Mouse (Mus musculus): Measurements from ENCODE around the gene Msh4.
A peak's percentile ranks its signal among the peaks of the same experiment; 100 is the strongest.

DNA sequence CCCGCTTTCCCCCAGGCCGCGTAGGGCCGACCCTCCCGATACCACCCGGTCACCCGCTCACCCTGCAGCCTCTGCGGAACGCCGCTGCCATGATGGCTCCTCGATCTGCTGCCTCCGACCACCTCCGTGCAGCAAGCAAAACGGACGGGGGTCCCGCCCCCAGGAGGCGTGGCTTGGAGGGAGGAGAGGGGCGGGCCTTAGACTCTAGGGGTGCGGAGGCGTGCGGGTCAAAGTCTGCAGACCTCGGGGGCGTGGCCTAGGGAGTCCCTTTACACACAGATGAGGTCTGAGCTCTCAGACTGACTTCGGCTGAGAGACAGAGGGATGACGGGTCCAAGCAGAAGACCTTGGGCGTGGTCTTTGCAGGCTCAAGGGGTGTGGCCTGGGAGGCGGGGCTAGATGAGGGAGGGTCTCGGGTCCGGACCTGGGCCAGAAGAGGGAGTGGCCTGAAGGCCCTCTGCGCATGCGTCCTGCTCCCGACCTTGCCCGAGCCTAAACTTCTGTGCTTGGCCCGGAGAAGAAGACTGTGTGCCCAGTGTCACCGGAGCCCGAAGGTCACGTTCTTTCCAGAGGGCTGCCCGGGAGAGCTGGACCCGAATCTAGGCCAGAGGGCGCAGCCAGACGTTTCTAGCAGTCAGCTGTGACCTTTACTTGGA lies 38.5 kb upstream of the Msh4 start, which contains the start of gene Acadm:
- TF ChIP-seq CTCF (IDR thresholded peaks at IDR 0.05; ENCODE audit: low read depth) (peak; percentile 1; the same call in 1 of the 2 replicates), EP300 (optimal IDR thresholded peaks at IDR 0.05) (no peak)

Data from stomach, postnatal 0 days (tissue).